Mouse (Mus musculus): ENCODE data around the gene Abhd17a. TPM values are rescaled to one million over a fixed set of nuclear protein-coding genes. Genes with fewer than 3 reads are reported as not detected.
A peak's percentile ranks its signal among the peaks of the same experiment; 100 is the strongest.
"Not testable (repeated sequence)": the region's sequence is repeated elsewhere in the genome, so short reads cannot be mapped to it uniquely, and the experiment has no call there.

Gene Abhd17a
- total RNA-seq, 1 experiment from 2014 or later: 97.7 TPM

- no peak for DNase-seq
Observed at GRCm38 (mm10) chr10:80609269-80609924, 19.3 kb upstream of the Abhd17a start.

GRCm38 (mm10) chr10:80608435-80608834, 18.3 kb upstream of the Abhd17a start:
- no peak for DNase-seq

DNA sequence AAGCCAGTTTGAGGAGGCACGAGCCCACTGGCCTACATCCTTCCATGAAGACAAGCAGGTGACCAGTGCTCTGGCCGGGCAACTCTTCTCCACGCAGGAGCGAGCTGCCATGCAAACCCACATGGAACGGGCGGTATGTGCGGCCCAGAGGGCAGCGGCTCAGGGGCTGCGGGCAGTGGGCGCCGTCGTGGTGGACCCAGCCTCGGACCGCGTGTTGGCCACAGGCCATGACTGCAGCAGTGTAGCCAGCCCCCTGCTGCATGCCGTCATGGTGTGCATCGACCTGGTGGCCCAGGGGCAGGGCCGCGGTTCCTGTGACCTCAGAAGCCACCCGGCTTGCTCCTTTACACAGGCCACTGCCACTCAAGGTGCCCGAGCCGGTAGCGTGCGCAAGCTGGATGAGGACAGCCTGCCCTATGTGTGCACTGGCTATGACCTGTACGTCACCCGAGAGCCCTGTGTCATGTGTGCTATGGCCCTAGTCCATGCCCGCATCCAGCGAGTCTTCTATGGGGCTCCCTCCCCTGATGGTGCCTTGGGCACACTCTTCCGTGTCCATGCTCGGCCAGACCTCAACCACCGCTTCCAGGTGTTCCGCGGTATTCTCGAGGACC, 16.7 kb upstream of the Abhd17a start:
- DNase-seq: no peak

GRCm38 (mm10) chr10:80606306-80606705, 16.2 kb upstream of the Abhd17a start:
- DNase-seq: no peak

- not testable (repeated sequence) for DNase-seq
Observed at GRCm38 (mm10) chr10:80605721-80606120, 15.6 kb upstream of the Abhd17a start, which contains the start of gene Gm49322. Gene Gm49322, plus strand, starts transcription at chr10:80606021.

- DNase-seq: no peak
Observed at GRCm38 (mm10) chr10:80604988-80605387, 14.8 kb upstream of the Abhd17a start.

DNA sequence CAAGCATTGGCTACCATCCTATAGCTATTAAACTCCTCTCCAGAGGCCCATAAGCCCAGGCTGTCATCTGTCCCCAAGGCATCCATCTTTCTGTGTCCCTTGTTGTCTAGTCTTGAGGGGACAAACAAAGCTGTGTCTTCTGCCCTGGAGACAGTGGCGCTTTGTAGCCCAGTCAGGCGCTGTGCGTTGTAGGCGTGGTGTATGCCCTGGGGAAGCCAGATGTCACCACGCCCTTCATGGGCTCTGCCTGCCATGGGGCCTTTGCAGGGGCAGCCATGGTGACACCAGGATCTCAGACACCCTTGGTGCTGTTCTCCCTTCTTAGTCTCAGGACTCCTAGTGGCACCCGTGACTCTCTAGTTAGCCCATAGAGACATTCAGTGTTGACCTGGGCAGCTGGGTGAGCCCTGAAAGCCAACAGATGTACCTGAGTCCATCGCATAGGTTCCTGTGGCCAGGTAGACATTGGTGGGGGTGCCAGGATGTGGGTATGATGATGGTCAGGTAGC, 13.9 kb upstream of the Abhd17a start:
- DNase-seq: peak; percentile 42

DNA sequence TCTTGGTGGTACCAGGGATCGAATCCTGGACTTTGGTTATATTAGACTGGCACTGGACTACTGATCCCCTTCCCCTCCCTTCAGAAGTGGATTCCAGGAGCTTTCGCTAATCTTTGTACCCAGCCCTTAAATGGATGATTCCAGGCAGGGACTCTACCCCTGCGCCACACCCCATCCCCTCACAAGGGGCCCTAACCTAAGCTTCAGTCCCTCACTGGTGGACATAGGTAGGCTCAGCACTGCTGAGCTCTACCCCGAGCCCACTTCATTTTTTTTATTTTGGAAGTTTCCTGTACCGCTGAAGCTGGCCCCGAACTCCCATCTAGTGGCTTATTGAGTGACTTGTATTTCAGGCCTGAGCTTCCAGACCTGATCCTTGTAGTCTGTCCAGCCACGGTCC, 13.2 kb upstream of the Abhd17a start:
- no peak for DNase-seq

GRCm38 (mm10) chr10:80602698-80603325, 12.7 kb upstream of the Abhd17a start, which contains the start of the genes Scamp4 and Adat3:
Gene Scamp4, plus strand, starts transcription at chr10:80602872.
Gene Adat3, plus strand, starts transcription at chr10:80602880.
- DNase-seq: peak; percentile 96

- DNase-seq: peak; percentile 46
Observed at GRCm38 (mm10) chr10:80596318-80596717, 6.2 kb upstream of the Abhd17a start.

DNA sequence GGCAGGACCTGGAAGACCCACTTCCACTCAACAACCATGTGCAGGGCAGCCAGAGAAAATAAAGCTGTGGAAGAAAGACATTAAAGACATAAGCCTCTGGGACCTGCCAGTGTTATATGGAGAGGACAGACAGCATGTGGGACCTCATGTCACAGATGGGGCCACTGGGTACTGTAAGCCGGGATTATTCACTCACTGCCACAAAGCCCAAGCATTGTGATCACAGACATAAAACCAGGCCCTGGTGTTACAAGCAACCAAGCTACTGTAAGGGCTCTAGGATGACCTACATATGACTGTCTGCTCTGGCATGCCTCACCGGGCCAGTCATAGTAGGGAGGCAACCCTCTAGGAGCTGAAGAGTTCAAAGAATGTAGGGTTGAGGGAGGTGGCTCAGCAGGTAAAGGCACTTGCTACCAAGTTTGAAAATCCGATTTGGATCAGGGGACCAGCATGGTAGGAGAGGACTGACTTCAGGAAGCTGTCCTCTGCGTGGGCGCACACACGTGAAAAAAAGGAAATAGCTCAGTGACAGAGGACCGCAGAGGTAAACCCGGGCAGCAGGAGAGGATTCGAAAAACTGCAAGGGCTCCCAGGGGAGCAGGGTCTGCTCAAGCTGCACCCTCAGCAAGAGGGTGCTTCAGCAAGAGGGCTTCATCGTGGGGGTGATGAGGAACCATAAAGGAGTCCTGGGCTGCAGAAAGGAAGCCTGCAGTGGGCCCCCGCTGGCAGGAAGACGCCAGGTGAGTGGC, 838 bp downstream of the Abhd17a start:
- peak; percentile 58 for DNase-seq

- peak; percentile 60 for DNase-seq
Observed at GRCm38 (mm10) chr10:80587305-80587657, 2.9 kb downstream of the Abhd17a start.

- DNase-seq: no peak
Observed at GRCm38 (mm10) chr10:80586407-80587304, 3.5 kb downstream of the Abhd17a start.

DNA sequence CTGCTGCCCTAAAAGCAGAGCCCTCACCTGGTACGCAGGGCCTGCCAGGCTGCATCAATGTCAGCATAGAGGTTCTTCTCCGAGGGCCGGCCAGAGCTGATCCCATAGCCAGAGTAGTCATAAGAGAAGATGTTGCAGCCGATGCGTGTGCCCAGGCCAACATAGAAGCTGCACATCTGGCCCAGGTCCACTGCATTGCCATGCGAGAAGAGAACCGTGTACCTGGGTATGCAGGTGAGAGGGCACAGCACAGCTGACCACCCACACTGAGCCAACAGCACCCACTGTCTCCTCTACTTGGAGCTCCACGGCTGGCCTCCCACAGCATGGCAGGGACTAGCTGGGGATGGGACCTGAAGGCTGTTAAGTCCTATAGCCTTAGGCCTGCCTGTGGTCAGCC, 4.6 kb downstream of the Abhd17a start:
- no peak for DNase-seq

GRCm38 (mm10) chr10:80584642-80585552, 5.2 kb downstream of the Abhd17a start:
- DNase-seq: no peak

GRCm38 (mm10) chr10:80584045-80584488, 6.1 kb downstream of the Abhd17a start:
- DNase-seq: no peak

DNA sequence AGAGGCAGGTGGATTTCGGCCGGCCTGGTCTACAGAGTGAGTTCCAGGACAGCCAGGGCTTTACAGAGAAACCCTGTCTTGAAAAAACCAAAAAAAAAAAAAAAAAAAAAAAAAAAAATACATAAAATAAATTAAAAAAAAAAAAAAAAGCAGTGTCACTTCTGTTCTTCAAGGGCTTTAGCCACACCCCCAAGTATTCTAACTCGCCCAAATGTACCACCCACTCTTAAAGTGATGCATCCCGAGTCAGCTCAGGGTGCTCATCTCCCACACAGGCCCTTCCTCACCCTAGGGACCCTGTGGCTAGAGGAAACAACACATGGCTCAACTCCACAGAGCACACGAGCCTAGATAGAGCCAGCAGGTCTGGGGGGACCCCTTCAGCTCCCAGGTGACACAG, 7.1 kb downstream of the Abhd17a start:
- no peak for DNase-seq

- peak; percentile 79 for DNase-seq
Observed at GRCm38 (mm10) chr10:80578911-80579310, 11.2 kb downstream of the Abhd17a start.

DNA sequence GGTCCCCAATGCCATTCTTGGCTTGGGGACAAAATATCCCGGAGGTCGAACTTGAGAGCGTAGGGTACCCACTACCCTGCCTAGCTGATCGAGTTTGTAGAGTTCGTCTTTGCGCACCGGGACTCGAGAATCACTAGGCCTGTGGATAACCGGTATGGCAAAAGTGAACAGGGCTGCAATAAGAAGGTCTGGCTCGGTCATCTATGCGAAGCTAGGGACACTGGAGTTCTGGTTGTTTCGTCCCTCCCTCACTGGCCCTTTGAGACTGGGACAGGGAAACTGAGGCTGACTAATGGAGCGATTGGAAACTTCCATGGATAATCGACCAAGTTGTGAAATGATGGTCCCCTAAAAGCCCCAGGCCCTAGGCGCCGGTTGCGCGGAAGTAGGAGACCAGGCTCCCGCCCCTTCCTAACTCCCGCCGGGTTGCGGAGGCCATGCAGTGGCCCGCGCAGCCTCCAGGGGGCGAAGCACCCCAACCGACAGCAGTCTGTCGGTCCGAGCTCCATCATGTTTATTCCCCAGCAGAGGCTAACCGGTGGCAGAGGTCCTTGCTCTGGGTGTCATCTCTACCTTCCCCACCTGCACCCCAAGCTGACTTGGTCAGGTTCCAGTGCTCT, 11.9 kb downstream of the Abhd17a start:
- DNase-seq: peak; percentile 93

All from adrenal gland, postnatal 14 days (tissue).